Mouse (Mus musculus) lung, postnatal 4 days (tissue): Measurements from ENCODE around the gene Cldn19.

Source experiments
- DNase-seq, 2 experiments: peaks; one replicate each; pipeline ENCODE4 v3.0.0; 2021

Cldn19 gene

GRCm38 (mm10) chr4:119305418-119305817 is 50.2 kb downstream of the Cldn19 start:
- DNase-seq = no peak
